8 mouse cellular contexts compared by ENCODE assay signal in the genomic region with DNA sequence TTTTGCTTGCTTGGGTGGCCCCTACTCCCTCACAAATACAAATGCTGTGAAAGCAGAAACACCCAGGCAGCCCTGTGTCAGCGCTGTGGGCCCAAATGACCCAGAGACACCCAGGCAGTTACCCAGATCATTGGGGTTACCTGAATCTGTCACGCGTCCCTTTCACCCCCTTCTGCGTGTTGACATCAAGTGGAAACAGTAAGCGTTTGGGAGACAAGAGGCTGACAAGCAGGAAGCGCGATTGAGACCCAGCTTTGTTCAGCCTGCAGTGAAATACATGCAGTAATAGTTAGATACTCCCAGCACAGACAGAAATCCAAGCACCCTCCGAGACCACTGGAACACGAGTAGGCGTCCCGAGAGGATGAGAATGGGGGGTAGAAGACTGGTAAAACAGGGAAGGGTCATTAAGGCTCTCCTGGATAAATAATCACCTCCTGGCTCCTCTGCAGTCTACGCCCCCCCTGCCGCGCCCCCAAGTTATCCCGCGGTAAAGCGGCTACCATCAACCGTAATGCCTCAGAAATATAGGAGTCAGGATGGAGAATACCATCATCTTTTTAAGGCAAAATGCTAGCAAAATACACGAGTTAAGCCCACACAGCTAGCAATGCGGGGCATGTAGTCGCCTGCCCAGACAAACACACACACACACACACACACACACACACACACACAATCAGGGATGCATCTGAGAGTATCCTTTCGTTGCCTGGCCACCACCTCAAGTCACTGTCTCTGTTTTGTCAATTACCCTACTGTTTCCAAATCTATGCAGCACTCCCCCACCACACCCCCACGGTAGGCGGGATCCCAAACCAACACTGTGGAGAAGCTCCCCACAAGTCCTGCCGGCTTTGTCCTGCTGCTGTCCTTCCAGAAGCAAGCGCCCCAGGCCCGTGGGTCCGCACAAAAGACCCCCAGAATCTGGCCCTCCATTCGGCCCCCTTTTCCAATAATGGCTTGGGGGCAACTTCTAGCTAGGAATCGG. TPM values are rescaled to one million over a fixed set of nuclear protein-coding genes. Genes with fewer than 3 reads are reported as not detected.
DNase-seq lines count a peak whose midpoint lies in the region; ATAC-seq lines count a peak whose summit lies in the region.

No protein-coding gene starts in this region.

- H3K9ac ChIP-seq in liver, embryonic 11.5 days (ENCODE audit: low read depth, low read length) = no peak overlapping the region; the same call in 1 of the 2 replicates
- peak overlapping the region; percentile 70 for H3K9ac ChIP-seq in neural tube, embryonic 11.5 days (ENCODE audit: low read length)

- WGBS in embryonic facial prominence, embryonic 10.5 days = 6% methylated on average over 30 of the region's 30 CpGs
- WGBS in liver, embryonic 11.5 days = 10% methylated on average over 29 of the region's 30 CpGs
- 5% methylated on average over 30 of the region's 30 CpGs for WGBS in neural tube, embryonic 11.5 days

- H3K4me1 ChIP-seq in erythroblast, embryonic 14.5 days (ENCODE audit: control insufficient read depth) = no peaks in the 10 kb centered on the region; the same call in 1 of the 2 replicates
- H3K4me1 ChIP-seq in embryonic facial prominence, embryonic 10.5 days = peaks cover 21% of the 10 kb centered on the region
- no peaks in the 10 kb centered on the region for H3K4me1 ChIP-seq in liver, embryonic 11.5 days (replicated peaks; ENCODE audit: control insufficient read depth, insufficient read depth, low read length)
- H3K4me1 ChIP-seq in neural tube, embryonic 11.5 days (ENCODE audit: control insufficient read depth, insufficient read depth, low read length) = no peaks in the 10 kb centered on the region

- no peaks in the 10 kb centered on the region for H3K9me3 ChIP-seq in erythroblast, embryonic 14.5 days (ENCODE audit: control insufficient read depth, low read length)
- H3K9me3 ChIP-seq in embryonic facial prominence, embryonic 10.5 days = no peaks in the 10 kb centered on the region
- H3K9me3 ChIP-seq in liver, embryonic 11.5 days (ENCODE audit: control insufficient read depth, low read length) = no peaks in the 10 kb centered on the region
- no peaks in the 10 kb centered on the region for H3K9me3 ChIP-seq in neural tube, embryonic 11.5 days (ENCODE audit: control insufficient read depth, low read length)

- no peak for ATAC-seq in erythroblast, adult 5-6 weeks (replicated peaks; ENCODE audit: low FRiP score, poor library complexity, severe bottlenecking)
- no peak for ATAC-seq in liver, embryonic 11.5 days (replicated peaks; ENCODE audit: low FRiP score)
- peak; percentile 60 for ATAC-seq in neural tube, embryonic 11.5 days (ENCODE audit: insufficient read depth, low FRiP score, low TSS enrichment)

- no peaks in the 10 kb centered on the region for H3K36me3 ChIP-seq in erythroblast, embryonic 14.5 days (ENCODE audit: control insufficient read depth)
- H3K36me3 ChIP-seq in embryonic facial prominence, embryonic 10.5 days (replicated peaks) = no peaks in the 10 kb centered on the region
- H3K36me3 ChIP-seq in liver, embryonic 11.5 days (ENCODE audit: control insufficient read depth, insufficient read depth, low read length) = no peaks in the 10 kb centered on the region
- H3K36me3 ChIP-seq in neural tube, embryonic 11.5 days (ENCODE audit: control insufficient read depth, insufficient read depth, low read length) = no peaks in the 10 kb centered on the region

- peak overlapping the region; percentile 80 for H3K27ac ChIP-seq in embryonic facial prominence, embryonic 10.5 days (replicated peaks)
- no peak overlapping the region for H3K27ac ChIP-seq in liver, embryonic 11.5 days (ENCODE audit: low read depth, low read length)
- no peak overlapping the region for H3K27ac ChIP-seq in neural tube, embryonic 11.5 days (ENCODE audit: low read depth, low read length)

- H3K4me3 ChIP-seq in erythroblast, embryonic 14.5 days (replicated peaks) = peak overlapping the region; percentile 60
- peak overlapping the region; percentile 74 for H3K4me3 ChIP-seq in embryonic facial prominence, embryonic 10.5 days
- peak overlapping the region; percentile 56 for H3K4me3 ChIP-seq in liver, embryonic 11.5 days (ENCODE audit: low read depth, low read length)
- H3K4me3 ChIP-seq in neural tube, embryonic 11.5 days (ENCODE audit: low read depth, low read length) = peak overlapping the region; percentile 48

- H3K27me3 ChIP-seq in erythroblast, embryonic 14.5 days (ENCODE audit: control insufficient read depth) = peaks cover 31% of the 10 kb centered on the region
- peaks cover 42% of the 10 kb centered on the region for H3K27me3 ChIP-seq in embryonic facial prominence, embryonic 10.5 days (replicated peaks; ENCODE audit: low read depth, poor library complexity, severe bottlenecking)
- peaks cover 24% of the 10 kb centered on the region for H3K27me3 ChIP-seq in liver, embryonic 11.5 days (replicated peaks; ENCODE audit: control insufficient read depth, insufficient read depth, low read length)
- H3K27me3 ChIP-seq in neural tube, embryonic 11.5 days (ENCODE audit: control insufficient read depth, insufficient read depth, low read length) = no peaks in the 10 kb centered on the region

- peak overlapping the region; percentile 89 for H3K4me2 ChIP-seq in liver, embryonic 11.5 days
- peak overlapping the region; percentile 92 for H3K4me2 ChIP-seq in neural tube, embryonic 11.5 days (ENCODE audit: low read depth)

- peak; percentile 53 for DNase-seq in embryonic facial prominence, embryonic 10.5 days (ENCODE audit: low spot score)
- peak; percentile 25 to 57 for DNase-seq in heart, adult 18-20 months
- DNase-seq in kidney, adult 11 months = peak; percentile 27
- no peak for DNase-seq in liver, embryonic 11.5 days (ENCODE audit: low spot score)
- peak; percentile 51 for DNase-seq in neural tube, embryonic 11.5 days (ENCODE audit: low spot score)
- DNase-seq in urinary bladder, postnatal 25 days (ENCODE audit: low spot score) = peak; percentile 22

RNA-seq across cellular contexts. Expression of gene Rnf152, which starts 1.3 kb away (rescaled TPM):
- polyA plus RNA-seq in erythroblast, embryonic 14.5 days (2012) = not detected in 2 replicates
- total RNA-seq in erythroblast, adult 5-6 weeks (2015; ENCODE audit: low replicate concordance) = not detected in 2 replicates
- not detected in 2 replicates for total RNA-seq in erythroblast, adult 5-6 weeks (2017; ENCODE audit: low replicate concordance)
- polyA plus RNA-seq in embryonic facial prominence, embryonic 10.5 days (2016; fragmentation: Nextera tagmentation; extraction: Ambion mirVana) = 0.43 and 0.51 TPM in 2 replicates
- total RNA-seq in heart, adult 18-20 months (2021) = 1 to 10 TPM in 1 of 2 experiments, under 1 TPM in 1; 0.94 to 1.3 TPM
- polyA plus RNA-seq in liver, embryonic 11.5 days (2014; fragmentation: Nextera tagmentation; extraction: Ambion mirVana) = 0.05 and 0.10 TPM in 2 replicates
- 0.93 and 1.2 TPM in 2 replicates for polyA plus RNA-seq in neural tube, embryonic 11.5 days (2014; fragmentation: Nextera tagmentation; extraction: Ambion mirVana)
